Mouse (Mus musculus): ENCODE data around the gene Nrxn2.

The Nrxn2 gene

DNA sequence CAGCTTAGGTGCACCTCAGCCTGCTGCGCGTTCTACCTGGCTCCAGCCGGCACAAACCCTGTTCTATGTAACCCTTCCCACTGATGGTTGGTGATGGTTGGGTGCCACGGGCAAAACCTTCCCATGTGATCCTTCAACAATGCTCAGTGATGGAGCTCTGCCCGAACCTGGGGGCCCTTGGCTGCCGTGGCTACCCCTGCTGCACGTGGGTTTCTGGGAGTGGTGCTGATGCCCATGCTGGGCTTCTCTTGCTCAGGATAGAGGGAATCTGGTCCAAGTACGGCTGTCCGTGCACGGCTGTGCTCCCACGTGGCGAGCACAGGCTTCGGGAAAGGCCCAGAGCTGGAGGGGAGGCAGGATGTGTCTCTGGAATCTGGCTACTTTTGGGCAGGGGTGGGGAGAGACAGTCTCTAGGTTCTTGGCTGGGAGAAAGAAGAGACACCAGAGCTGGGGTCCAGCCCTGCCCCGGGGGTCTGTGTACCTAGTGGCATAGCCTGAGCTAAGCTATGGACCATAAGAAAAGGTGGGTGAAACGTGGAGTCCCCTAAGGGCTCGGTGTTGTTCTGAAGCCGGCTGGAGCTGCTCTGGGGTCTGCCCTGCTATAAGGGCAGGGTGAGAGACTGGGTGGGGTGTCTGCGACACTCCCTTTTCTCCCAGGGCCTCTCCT, 76.1 kb downstream of the Nrxn2 start:
- WGBS: 60% methylated on average over 18 of the region's 18 CpGs

DNA sequence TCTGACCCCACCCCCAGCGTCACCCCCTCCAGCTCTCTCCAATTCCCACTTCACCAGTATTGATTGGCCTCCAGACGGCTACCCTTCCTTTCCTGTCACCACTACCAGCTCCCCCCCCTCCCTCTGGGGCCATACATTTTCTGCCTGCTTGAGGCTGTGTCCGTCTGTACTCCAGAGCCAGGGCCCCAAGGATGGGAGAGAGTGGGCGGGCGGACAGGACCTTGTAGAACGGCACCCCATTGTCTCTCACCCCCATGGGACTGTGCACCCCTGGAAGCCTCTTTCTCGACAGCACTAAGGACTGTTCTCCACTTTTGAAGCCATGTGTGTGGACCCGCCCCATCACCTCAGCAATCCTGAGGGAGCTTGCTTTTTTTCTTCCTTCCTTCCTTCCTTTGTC, 77.2 kb downstream of the Nrxn2 start:
- 69% methylated on average over 8 of the region's 8 CpGs for WGBS

DNA sequence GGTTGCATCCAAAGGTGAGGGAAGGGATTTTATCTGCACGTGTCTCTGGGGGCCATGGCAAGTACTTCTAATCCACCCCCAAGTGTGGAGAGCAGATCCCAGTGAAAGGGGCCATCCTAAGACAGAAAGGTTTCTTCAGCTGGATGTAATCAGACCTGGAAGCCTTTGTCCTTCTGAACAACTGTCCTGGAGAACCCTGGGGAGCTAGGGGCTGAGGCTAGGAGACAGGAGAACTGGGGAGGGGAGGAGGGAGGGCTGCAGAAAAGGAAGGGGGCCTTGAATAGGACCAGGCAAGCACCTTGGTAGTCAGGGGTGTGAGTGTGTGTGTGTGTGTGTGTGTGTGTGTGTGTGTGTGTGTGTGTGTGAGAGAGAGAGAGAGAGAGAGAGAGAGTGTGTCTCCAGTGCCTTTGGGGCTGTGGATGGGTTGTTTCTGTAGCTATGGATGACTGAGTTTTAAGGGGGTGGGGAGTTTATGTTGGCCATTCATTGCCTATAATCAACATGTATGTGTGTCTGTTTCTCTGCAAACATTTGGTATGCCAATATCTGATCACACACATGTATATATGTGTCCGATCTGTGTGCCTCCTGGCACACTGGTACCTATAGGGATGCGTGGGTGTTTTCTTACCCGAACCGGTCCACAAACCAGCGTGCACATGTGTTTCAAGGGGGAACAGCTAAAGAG, 78.1 kb downstream of the Nrxn2 start:
- WGBS: 16% methylated on average over 6 of the region's 6 CpGs

DNA sequence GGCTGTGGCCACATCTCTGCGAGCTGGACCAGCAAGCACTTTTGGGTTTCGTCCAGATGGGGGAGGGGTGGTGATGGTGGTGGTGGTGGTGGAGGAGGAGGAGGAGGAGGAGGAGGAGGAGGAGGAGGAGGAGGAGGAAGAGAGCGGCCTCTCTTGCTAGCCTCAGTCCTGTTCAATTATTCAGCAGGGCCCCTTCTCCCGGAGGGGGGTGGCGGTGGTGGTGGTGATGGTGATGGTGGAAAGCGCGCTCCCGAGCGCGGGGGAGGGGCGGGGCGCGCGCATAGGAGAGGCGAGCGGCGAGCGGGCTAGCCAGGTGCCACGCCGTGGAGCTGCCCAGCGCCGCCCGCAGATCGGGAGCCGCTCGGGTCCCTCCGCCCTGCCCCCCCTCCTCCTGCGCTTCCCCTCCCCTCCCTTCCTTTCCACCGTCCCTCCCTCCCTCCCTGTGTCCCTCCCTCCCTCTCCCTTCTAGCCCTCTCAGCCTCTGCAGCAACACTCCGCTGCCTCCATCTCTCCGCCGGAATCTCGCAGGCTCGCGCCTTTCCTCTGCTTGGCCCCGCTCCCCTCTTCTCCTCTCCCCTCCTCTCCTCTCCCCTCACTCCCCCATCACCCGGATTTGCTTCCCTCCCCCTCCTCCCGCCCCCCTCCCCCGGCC, 78.7 kb downstream of the Nrxn2 start:
- WGBS: 3% methylated on average over 19 of the region's 39 CpGs

DNA sequence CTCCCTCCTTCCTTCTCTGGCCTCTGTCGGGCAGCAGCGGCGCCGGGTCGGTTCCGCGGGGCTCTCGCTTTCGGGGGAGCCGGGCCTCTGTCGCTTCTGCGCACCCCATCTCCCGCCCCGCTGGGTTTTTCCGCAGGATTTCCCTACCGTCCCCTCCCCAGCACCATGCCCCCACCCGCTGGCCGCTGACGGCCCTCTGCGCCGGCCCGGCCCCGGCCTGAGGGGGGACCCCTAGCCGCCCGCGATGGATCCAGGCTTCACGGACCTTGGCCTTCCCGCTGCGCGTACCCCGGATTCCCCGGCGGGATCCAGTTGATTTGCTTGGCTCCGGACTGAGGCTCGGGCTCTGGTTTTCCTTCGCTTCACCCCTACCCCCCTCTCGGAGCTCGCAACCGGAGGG, 79.3 kb downstream of the Nrxn2 start:
- 4% methylated on average over 39 of the region's 39 CpGs for WGBS

DNA sequence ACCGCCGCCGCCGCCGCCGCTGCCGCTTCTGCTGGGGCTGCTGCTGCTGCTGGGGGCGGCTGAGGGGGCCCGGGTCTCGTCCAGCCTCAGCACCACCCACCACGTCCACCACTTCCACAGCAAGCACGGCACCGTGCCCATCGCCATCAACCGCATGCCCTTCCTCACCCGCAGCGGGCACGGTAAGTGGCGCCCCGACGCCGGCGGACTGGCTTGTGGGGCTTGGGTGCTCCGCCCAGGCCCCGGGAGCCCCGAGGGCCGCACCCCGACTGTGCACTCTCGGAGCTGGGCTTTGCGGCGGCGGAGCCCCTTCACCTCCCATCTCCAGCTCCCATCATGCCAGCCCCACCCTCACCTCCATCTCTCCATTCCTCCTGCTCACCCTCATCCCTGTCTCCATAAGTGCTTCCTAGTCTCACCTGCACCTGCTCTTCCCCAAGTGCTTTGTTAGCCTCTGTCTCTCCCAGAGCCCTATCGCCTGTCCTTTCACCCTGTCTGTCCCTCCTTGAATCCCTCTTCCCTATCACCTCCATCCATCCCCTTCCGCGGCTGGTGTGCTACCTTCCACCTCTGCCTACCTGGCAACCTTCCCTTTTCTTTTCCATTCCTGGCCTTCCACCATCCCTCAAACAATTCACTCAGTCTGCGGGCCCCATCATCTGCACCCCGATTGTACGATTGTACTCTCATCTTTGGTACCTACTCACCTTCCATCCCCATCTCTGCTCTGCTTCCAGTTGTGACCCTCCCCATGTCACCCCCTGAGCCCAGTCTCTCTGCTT, 80.0 kb downstream of the Nrxn2 start:
- WGBS: 10% methylated on average over 34 of the region's 38 CpGs

DNA sequence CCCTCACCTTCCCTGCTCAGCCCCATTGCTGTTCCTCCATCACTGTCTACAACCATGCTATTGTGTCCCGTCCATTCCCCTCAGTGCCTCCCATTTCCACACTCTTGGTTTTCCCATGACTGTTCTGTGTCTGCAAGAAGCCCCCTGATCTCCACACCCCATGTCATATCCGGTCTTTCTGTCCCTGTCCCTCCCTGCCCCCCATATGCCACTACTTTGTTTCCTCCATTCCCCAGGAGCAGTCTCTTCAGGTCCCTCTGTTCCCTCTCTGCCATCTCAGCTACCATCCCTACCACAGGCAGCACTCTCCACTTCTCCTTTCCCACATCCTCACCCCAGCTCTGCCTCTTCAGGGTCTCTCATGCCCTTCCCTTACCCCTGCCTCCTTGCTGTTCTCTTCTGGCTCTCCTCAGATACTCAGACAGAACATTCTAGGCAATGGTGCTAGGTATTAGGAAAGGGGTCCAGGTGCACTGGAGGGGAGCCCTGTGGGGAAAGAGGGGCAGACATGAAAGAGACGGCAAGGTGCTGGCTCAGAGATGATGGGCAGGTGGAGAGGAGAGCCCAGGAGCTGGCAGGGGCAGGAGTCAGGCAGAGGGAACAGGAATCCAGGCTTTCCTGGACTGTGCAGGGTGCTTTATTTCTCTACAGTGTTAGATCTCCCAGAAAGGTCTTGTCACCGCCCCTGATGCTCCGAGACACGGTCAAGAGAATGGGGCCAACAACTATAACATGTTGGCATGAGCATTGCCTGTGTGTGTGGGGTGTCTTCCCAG, 81.5 kb downstream of the Nrxn2 start:
- WGBS: 19% methylated on average over 6 of the region's 6 CpGs

DNA sequence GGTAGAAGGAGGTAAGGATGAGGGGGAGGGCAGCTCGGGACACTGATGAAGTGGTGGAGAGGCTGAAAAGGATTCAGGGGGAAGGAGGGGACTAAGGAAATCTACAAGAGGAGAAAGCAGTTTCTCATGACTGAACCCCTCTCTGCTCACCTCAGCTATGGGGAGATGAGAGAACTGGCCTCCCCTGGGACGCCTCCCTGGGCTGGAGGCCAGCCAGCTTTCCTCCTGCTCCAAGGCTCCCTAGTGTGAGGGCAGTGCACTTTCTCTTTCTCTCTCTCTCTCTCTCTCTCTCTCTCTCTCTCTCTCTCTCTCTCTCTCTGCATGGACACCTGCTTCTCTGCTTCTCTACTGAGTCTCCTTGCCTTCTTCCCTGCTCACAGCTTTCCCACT, 82.1 kb downstream of the Nrxn2 start:
- 13% methylated on average over 2 of the region's 2 CpGs for WGBS

DNA sequence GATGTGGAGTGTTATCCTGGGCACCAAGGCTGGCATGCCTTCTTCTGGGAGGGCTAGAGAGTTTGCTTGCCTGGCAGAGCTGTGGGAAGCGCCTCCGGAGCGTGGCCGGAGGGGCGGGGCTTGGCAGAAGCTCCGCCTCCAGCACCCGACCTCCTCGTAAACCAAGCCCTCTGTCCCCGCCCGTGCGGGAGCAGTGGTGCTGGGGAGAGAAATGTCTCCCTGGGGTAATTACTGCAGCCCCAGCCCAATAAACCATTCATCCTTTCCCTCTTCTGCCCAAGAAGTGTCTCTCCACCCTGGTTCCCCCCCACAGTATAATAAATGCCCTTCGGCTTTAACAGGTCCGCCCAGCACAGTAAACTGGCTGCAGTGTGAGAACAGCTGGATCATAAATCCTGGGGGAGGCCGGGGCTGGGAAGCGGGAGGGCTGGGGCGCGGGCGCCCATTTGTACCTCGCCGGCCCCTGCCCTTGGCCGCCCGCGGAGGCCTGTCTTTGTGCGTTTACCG, 83.6 kb downstream of the Nrxn2 start:
- under 1% methylated on average over 25 of the region's 25 CpGs for WGBS

DNA sequence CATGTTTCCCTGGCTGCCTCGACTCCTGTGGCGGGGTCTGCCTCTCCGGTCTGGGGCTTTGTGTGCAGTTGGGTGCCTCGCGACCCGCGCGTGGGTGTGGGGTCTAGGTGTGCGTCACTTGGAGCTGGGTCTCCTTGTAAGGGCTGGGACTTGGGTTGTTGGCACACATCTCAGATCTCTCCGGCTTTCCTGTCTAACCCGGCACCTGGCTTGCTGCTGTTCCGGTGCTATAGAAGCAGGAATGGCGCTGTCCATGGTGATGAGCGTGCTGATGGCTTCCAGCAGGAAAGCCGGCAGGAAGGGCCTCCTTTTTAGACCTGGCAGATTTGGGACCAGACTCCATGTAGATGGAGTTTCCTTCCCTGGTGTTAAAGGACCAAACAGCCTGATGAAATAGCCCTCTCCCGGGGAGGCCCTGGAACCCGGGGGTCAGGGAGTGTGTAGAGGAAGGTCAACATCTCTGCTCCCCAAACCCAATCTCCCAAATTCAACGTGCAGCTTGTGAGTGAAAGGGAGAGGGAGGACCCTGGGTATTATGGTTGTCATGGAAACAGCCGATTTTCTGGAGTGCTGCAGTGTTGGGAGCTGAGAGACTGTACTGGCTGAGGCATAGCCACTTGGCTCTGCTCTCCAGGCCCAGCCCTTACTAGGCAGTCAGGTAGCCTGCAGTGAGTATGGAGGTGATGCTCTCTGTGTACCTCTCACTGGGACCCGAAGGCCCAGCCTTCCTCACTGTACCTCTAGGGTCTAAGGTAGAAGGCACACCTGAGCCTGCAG, 84.2 kb downstream of the Nrxn2 start:
- 6% methylated on average over 20 of the region's 20 CpGs for WGBS

DNA sequence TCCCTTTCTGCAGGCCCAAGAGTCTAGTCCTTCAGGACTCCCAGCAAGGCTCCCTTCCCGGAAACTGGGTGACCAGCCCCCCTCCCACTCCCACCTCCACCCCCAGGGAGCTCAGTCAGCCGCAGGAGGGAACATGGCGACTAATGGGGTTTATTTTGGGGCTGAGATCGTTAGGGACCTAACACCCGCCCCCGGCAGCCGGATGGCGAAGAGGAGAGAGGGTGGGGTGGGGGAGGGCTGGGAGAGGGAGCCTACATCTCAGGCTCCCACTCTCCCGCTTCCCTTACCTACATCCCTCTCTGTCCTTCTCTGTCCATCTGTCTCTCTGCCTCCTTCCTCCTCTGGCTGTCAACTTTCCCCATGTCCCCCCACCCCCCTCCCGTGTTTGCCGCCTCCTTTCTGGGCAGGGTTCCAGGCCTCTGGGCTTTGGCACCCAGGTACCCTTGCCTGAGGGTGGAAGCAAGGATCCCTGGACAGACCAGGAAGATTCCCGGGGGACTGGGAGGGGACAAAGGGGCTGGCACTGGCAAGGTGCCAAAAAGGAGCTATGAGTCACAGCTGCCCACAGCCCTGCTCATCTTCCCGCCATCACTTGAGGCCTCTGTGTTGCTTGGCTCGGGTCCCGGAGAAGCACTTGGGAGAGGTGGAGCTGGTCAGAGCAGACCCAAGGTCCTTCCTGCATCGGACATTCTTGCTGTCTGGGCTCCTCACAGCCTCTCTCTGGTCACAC, 85.6 kb downstream of the Nrxn2 start:
- 11% methylated on average over 16 of the region's 16 CpGs for WGBS

DNA sequence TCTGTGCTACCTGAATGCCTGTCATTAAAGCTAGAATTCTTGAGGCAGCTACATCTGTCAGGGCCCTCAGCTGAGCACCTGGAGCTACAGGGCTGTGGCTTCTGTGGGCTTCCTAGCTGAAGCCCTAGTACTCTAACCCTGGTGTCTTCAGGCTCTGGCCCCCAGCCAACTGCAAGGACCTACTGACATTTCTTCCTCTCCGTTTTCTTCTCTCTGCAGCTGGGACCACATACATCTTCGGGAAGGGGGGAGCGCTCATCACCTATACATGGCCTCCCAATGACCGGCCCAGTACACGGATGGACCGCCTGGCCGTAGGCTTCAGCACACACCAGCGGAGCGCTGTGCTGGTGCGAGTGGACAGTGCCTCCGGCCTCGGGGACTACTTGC, 86.1 kb downstream of the Nrxn2 start:
- 79% methylated on average over 12 of the region's 12 CpGs for WGBS

DNA sequence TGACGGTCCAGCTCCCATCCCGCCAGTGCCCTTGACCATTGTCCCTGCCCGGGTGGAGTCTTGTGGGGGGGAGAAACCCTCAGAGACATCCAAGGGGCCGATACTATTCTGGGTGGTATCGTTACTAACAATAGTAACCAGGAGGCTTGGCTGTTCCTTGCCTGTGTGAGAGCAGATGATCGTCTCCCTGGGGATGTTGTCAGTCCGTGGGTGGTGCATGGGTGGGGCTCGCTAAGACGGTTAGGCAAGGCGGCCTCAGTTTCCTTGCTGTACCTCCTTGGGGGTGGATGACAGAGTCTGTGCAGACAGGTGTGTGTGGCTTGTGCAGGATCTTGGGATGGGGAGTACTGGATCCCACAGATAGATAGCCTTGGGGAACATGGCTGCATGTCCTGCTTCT, 88.9 kb downstream of the Nrxn2 start:
- WGBS: 26% methylated on average over 10 of the region's 10 CpGs

DNA sequence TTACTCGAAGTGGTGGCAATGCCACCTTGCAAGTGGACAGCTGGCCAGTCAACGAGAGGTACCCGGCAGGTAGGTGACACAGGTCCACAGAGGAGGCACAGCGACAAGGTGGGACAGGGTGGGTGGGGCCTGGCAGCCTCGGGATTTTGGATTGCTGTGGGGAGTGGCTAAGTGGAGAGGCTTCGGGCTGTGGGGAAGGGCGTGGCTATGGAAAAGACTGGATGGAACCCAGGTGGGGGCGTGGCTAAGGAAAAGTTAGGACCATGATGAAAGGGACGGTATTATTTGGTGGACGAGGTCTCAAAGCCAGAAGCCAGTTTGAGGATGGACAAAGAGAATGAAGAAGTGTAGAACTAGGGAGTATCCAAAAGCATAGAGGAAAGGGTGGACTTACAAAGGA, 91.3 kb downstream of the Nrxn2 start:
- WGBS: 70% methylated on average over 10 of the region's 10 CpGs

DNA sequence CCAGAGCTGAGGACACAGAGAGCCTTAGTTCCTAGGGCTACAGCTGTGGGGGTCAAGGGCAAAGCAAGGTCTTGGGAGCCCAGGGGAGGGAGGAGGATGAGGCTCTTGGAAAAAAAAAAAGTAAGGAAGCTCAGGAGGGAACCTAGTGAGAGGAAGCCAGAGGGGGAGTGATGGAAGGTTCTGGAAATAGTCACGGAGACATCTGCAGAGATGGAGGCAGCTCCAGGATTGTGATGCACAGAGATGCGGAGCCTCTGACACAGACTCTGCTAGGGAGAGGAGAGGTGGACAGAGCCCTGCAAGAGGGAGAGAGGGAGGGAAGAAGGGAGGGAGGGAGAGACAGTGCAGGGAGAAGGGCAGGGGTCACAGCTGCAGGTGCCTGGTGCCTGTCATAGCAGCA, 92.0 kb downstream of the Nrxn2 start:
- WGBS: 34% methylated on average over 2 of the region's 2 CpGs

DNA sequence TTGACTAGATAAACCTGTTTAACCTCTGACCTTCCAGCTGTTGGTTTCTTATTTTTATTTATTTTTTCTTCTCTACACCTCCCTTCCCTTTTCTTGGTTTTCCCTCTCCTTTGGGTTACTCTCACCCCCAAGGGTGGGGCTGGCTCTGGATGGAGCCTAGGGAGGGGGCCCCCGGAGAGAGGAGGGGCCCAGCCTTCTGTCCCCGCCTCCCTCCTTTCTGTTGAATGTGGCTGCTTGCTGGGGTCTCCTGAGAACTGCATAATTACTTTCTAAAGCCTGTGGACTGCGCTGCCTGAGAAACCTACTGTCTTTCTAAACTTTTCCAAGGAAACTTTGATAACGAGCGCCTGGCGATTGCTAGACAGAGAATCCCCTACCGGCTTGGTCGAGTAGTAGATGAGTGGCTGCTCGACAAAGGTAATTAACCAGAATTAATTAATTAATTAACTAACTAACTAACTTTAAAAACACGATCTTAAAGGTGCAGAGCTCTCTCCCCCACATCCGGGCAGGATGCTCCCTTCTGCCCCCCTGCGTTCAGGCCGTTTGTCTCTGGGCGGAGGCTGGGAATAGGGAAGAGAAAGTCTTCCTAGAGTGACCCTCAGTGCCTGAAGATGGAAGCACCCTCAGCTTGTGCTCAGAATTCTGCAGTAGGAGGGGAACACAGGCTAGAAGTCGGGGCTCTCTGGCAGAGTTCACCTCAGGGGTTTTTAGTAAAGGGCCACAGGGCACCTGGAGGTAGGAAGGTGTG, 95.0 kb downstream of the Nrxn2 start:
- 36% methylated on average over 15 of the region's 15 CpGs for WGBS

DNA sequence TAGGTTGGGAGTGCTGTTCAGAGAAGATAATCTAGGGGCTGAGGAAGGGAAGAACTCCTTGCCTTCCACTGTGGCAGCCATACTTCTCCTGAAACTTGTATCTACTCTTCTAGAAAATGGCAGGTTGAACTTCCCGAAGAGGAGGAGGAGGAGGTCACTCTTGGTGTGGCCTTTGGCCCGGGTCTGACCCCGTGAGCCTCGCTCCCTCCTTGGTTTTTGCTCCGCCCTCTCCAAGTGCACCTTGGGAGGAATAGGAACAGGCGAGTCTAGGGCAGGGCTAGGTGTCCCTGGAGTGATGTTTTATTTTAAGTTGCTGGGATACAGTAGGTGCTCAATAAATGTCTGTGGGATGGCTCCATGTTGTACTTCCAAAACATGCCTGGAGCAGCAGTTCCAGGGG, 96.4 kb downstream of the Nrxn2 start:
- 82% methylated on average over 6 of the region's 6 CpGs for WGBS

DNA sequence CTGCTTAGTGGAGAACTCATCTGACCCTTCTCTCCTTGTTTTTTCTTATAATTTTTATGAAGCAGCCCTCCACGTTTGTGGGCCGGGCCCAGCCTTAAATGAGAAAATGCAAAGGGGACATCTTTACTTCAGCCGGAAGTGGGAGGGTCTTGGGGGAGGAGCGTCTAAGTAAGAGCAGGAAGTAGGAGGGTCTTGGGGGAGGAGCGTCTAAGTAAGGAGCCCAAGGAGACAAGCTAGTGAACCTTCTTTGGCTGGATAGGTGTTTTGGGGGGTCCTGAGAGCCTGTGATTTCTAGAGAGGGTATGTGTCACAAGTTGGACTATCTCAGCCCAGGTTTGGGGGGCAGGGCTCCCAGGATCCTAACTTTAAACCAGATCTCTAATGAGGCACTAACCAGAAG, 96.9 kb downstream of the Nrxn2 start:
- 54% methylated on average over 5 of the region's 5 CpGs for whole genome bisulfite sequencing

DNA sequence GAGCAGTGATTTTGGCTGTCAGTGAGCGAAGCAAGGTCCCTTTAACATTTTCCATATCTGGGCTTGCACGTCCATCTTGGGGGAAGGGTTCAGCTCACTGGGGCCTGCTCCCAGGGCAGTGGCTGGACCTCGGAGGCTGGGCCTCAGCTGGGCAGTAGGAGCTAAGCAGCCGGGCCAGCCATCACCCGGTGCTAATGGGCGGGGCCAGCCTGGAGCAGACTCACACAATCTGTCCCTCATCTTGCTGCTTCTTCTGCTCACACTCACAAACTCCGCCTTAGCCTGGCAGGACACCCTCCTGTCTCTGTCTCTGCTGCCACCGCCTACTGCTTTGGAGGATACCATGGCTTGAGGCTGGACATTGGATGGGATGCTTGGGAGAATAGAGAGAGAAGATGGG, 97.6 kb downstream of the Nrxn2 start:
- 55% methylated on average over 8 of the region's 8 CpGs for WGBS

Data from cerebral cortex, adult 2 months (tissue).